Mouse (Mus musculus): ENCODE data around the gene Ltk. TPM values are rescaled to one million over a fixed set of nuclear protein-coding genes. Genes with fewer than 3 reads are reported as not detected.
A peak's percentile ranks its signal among the peaks of the same experiment; 100 is the strongest.

Ltk gene
- polyA plus RNA-seq, 1 experiment from 2014 or later = 1.6 TPM

GRCm38 (mm10) chr2:119800876-119801846 lies 40.9 kb upstream of the Ltk start:
- H3K36me3 ChIP-seq (replicated peaks; ENCODE audit: control insufficient read depth, insufficient read depth) = 0 out of 2 replicates have a peak, but pooled peaks cover 3% of the 10 kb centered on the region
- peak overlapping the region; percentile 84 for H3K9ac ChIP-seq
- H3K27ac ChIP-seq = no peak overlapping the region
- peak overlapping the region; percentile 96 for H3K4me2 ChIP-seq (replicated peaks)
- no peaks in the 10 kb centered on the region for H3K9me3 ChIP-seq (ENCODE audit: control insufficient read depth, low read length)
- 50% methylated on average over 15 of the region's 15 CpGs for WGBS
- DNase-seq (ENCODE audit: low spot score) = no peak
- no peak for ATAC-seq (ENCODE audit: low FRiP score)
- peak overlapping the region; percentile 94 for H3K4me3 ChIP-seq (replicated peaks; ENCODE audit: low read length)
- H3K4me1 ChIP-seq (replicated peaks; ENCODE audit: control insufficient read depth, insufficient read depth, low read length) = peaks cover 41% of the 10 kb centered on the region; the same call in 1 of the 2 replicates
- peaks cover 16% of the 10 kb centered on the region; the same call in 1 of the 2 replicates for H3K27me3 ChIP-seq (ENCODE audit: control insufficient read depth, insufficient read depth, low read length)

GRCm38 (mm10) chr2:119799961-119800550 lies 39.8 kb upstream of the Ltk start:
- peak overlapping the region; percentile 47; the same call in 1 of the 2 replicates for H3K27ac ChIP-seq
- ATAC-seq (ENCODE audit: low FRiP score) = peak; percentile 38; the same call in 1 of the 2 replicates
- no peaks in the 10 kb centered on the region for H3K36me3 ChIP-seq (replicated peaks; ENCODE audit: control insufficient read depth, insufficient read depth)
- peaks cover 16% of the 10 kb centered on the region; the same call in 1 of the 2 replicates for H3K27me3 ChIP-seq (ENCODE audit: control insufficient read depth, insufficient read depth, low read length)
- peaks cover 38% of the 10 kb centered on the region; the same call in 1 of the 2 replicates for H3K4me1 ChIP-seq (replicated peaks; ENCODE audit: control insufficient read depth, insufficient read depth, low read length)
- WGBS = under 1% methylated on average over 27 of the region's 27 CpGs
- no peak for DNase-seq (ENCODE audit: low spot score)
- H3K4me3 ChIP-seq (replicated peaks; ENCODE audit: low read length) = peak overlapping the region; percentile 94
- H3K4me2 ChIP-seq (replicated peaks) = peak overlapping the region; percentile 96
- no peaks in the 10 kb centered on the region for H3K9me3 ChIP-seq (ENCODE audit: control insufficient read depth, low read length)
- peak overlapping the region; percentile 84 for H3K9ac ChIP-seq

- WGBS = under 1% methylated on average over 57 of the region's 89 CpGs
These were observed 39.1 kb upstream of the Ltk start for GRCm38 (mm10) chr2:119799181-119799960.

GRCm38 (mm10) chr2:119798246-119798927 lies 38.2 kb upstream of the Ltk start:
- WGBS = 12% methylated on average over 13 of the region's 13 CpGs
- Histone ChIP-seq H3K9ac (no peak overlapping the region), H3K27ac (no peak overlapping the region), H3K4me1 (replicated peaks; ENCODE audit: control insufficient read depth, insufficient read depth, low read length) (peaks cover 23% of the 10 kb centered on the region; the same call in 1 of the 2 replicates), H3K9me3 (ENCODE audit: control insufficient read depth, low read length) (no peaks in the 10 kb centered on the region), H3K4me3 (replicated peaks; ENCODE audit: low read length) (peak overlapping the region; percentile 94), H3K36me3 (replicated peaks; ENCODE audit: control insufficient read depth, insufficient read depth) (no peaks in the 10 kb centered on the region), H3K4me2 (replicated peaks) (no peak overlapping the region), H3K27me3 (ENCODE audit: control insufficient read depth, insufficient read depth, low read length) (peaks cover 16% of the 10 kb centered on the region; the same call in 1 of the 2 replicates)
- ATAC-seq (ENCODE audit: low FRiP score) (no peak), DNase-seq (ENCODE audit: low spot score) (peak; percentile 56)

More at GRCm38 (mm10) chr2:119799181-119799960, 39.1 kb upstream of the Ltk start:
- H3K4me3 ChIP-seq (replicated peaks; ENCODE audit: low read length) = peak overlapping the region; percentile 94
- no peaks in the 10 kb centered on the region for H3K9me3 ChIP-seq (ENCODE audit: control insufficient read depth, low read length)
- DNase-seq (ENCODE audit: low spot score) (no peak), ATAC-seq (ENCODE audit: low FRiP score) (peak; percentile 66)
- H3K4me1 ChIP-seq (replicated peaks; ENCODE audit: control insufficient read depth, insufficient read depth, low read length) = peaks cover 33% of the 10 kb centered on the region; the same call in 1 of the 2 replicates
- H3K4me2 ChIP-seq (replicated peaks) = peak overlapping the region; percentile 96
- H3K9ac ChIP-seq = peak overlapping the region; percentile 84
- H3K27ac ChIP-seq = peak overlapping the region; percentile 47
- H3K27me3 ChIP-seq (ENCODE audit: control insufficient read depth, insufficient read depth, low read length) = peaks cover 16% of the 10 kb centered on the region; the same call in 1 of the 2 replicates
- no peaks in the 10 kb centered on the region for H3K36me3 ChIP-seq (replicated peaks; ENCODE audit: control insufficient read depth, insufficient read depth)

- ATAC-seq (ENCODE audit: low FRiP score) (no peak), DNase-seq (ENCODE audit: low spot score) (no peak)
- no peak within 1 kb of the TSS for H3K4me2 ChIP-seq (replicated peaks)
- peaks cover 17% of the 10 kb centered on the region; the same call in 1 of the 2 replicates for H3K4me1 ChIP-seq (replicated peaks; ENCODE audit: control insufficient read depth, insufficient read depth, low read length)
- no peak within 1 kb of the TSS for H3K4me3 ChIP-seq (replicated peaks; ENCODE audit: low read length)
- no peak within 1 kb of the TSS for H3K9ac ChIP-seq
- H3K27me3 ChIP-seq (ENCODE audit: control insufficient read depth, insufficient read depth, low read length) = peaks cover 16% of the 10 kb centered on the region; the same call in 1 of the 2 replicates
- no peaks in the 10 kb centered on the region for H3K36me3 ChIP-seq (replicated peaks; ENCODE audit: control insufficient read depth, insufficient read depth)
- WGBS = 67% methylated on average over 5 of the region's 5 CpGs
- no peaks in the 10 kb centered on the region for H3K9me3 ChIP-seq (ENCODE audit: control insufficient read depth, low read length)
- H3K27ac ChIP-seq = no peak within 1 kb of the TSS
These were observed 37.1 kb upstream of the Ltk start, which contains the start of gene Tyro3 for GRCm38 (mm10) chr2:119797279-119797783. Gene Tyro3, plus strand, starts transcription at chr2:119797733.

- Histone ChIP-seq H3K4me2 (replicated peaks) (no peak overlapping the region), H3K27ac (no peak overlapping the region), H3K4me1 (replicated peaks; ENCODE audit: control insufficient read depth, insufficient read depth, low read length) (peaks cover 7% of the 10 kb centered on the region), H3K27me3 (ENCODE audit: control insufficient read depth, insufficient read depth, low read length) (no peaks in the 10 kb centered on the region), H3K9ac (no peak overlapping the region), H3K36me3 (replicated peaks; ENCODE audit: control insufficient read depth, insufficient read depth) (no peaks in the 10 kb centered on the region), H3K4me3 (replicated peaks; ENCODE audit: low read length) (no peak overlapping the region), H3K9me3 (ENCODE audit: control insufficient read depth, low read length) (no peaks in the 10 kb centered on the region)
- 97% methylated on average over 2 of the region's 2 CpGs for WGBS
- ATAC-seq (ENCODE audit: low FRiP score) = no peak
- DNase-seq (ENCODE audit: low spot score) = no peak
These were observed 29.8 kb upstream of the Ltk start for GRCm38 (mm10) chr2:119789996-119790395.

- under 1% methylated on average over 44 of the region's 44 CpGs for WGBS
These were observed 27.1 kb upstream of the Ltk start, which contains the start of gene Rpap1 for GRCm38 (mm10) chr2:119787206-119787883. Gene Rpap1, minus strand, starts transcription at chr2:119787537.

GRCm38 (mm10) chr2:119767246-119767645 lies 7.0 kb upstream of the Ltk start:
- DNase-seq (ENCODE audit: low spot score) = no peak
- H3K27me3 ChIP-seq (ENCODE audit: control insufficient read depth, insufficient read depth, low read length) = no peaks in the 10 kb centered on the region
- no peak overlapping the region for H3K27ac ChIP-seq
- H3K9me3 ChIP-seq (ENCODE audit: control insufficient read depth, low read length) = no peaks in the 10 kb centered on the region
- WGBS = 93% methylated on average over 6 of the region's 6 CpGs
- H3K4me1 ChIP-seq (replicated peaks; ENCODE audit: control insufficient read depth, insufficient read depth, low read length) = no peaks in the 10 kb centered on the region
- H3K4me3 ChIP-seq (replicated peaks; ENCODE audit: low read length) = no peak overlapping the region
- H3K9ac ChIP-seq = no peak overlapping the region
- no peak for ATAC-seq (ENCODE audit: low FRiP score)
- H3K4me2 ChIP-seq (replicated peaks) = no peak overlapping the region
- peaks cover 68% of the 10 kb centered on the region for H3K36me3 ChIP-seq (replicated peaks; ENCODE audit: control insufficient read depth, insufficient read depth)

More at GRCm38 (mm10) chr2:119787206-119787883, 27.1 kb upstream of the Ltk start, which contains the start of gene Rpap1:
- H3K4me3 ChIP-seq (replicated peaks; ENCODE audit: low read length) = peak within 1 kb of the TSS; percentile 53
- ATAC-seq (ENCODE audit: low FRiP score) (peak; percentile 95), DNase-seq (ENCODE audit: low spot score) (peak; percentile 87)
- no peaks in the 10 kb centered on the region for H3K9me3 ChIP-seq (ENCODE audit: control insufficient read depth, low read length)
- peaks cover 8% of the 10 kb centered on the region for H3K36me3 ChIP-seq (replicated peaks; ENCODE audit: control insufficient read depth, insufficient read depth)
- H3K27ac ChIP-seq = peak within 1 kb of the TSS; percentile 92
- H3K4me2 ChIP-seq (replicated peaks) = peak within 1 kb of the TSS; percentile 84
- H3K4me1 ChIP-seq (replicated peaks; ENCODE audit: control insufficient read depth, insufficient read depth, low read length) = peaks cover 7% of the 10 kb centered on the region
- H3K9ac ChIP-seq = peak within 1 kb of the TSS; percentile 82
- H3K27me3 ChIP-seq (ENCODE audit: control insufficient read depth, insufficient read depth, low read length) = no peaks in the 10 kb centered on the region
